Mouse (Mus musculus): ENCODE data around the gene Dlg5. TPM values are rescaled to one million over a fixed set of nuclear protein-coding genes. Genes with fewer than 3 reads are reported as not detected.

The Dlg5 gene
- polyA plus RNA-seq, 1 experiment from 2014 or later: 5.2 TPM

GRCm38 (mm10) chr14:24206736-24207359 lies 38.9 kb downstream of the Dlg5 start:
- 32% methylated on average over 12 of the region's 12 CpGs for WGBS
- Histone ChIP-seq H3K9ac (ENCODE audit: low read length) (peak overlapping the region; percentile 18; the same call in 1 of the 2 replicates), H3K4me3 (ENCODE audit: low read length) (no peak overlapping the region), H3K27ac (ENCODE audit: low read length) (no peak overlapping the region), H3K36me3 (ENCODE audit: control insufficient read depth, insufficient read depth) (no peaks in the 10 kb centered on the region), H3K4me1 (ENCODE audit: control insufficient read depth, insufficient read depth, low read length) (peaks cover 36% of the 10 kb centered on the region), H3K9me3 (replicated peaks; ENCODE audit: control insufficient read depth, low read length) (no peaks in the 10 kb centered on the region), H3K4me2 (ENCODE audit: low read depth, low read length) (peak overlapping the region; percentile 1; the same call in 1 of the 2 replicates), H3K27me3 (ENCODE audit: control insufficient read depth, insufficient read depth, low read length) (no peaks in the 10 kb centered on the region)
- ATAC-seq (replicated peaks; ENCODE audit: extremely low read depth, insufficient read depth, low FRiP score): peak; percentile 42

- Histone ChIP-seq H3K4me1 (ENCODE audit: control insufficient read depth, insufficient read depth, low read length) (peaks cover 34% of the 10 kb centered on the region), H3K9ac (ENCODE audit: low read length) (no peak overlapping the region), H3K4me2 (ENCODE audit: low read depth, low read length) (no peak overlapping the region), H3K27me3 (ENCODE audit: control insufficient read depth, insufficient read depth, low read length) (no peaks in the 10 kb centered on the region), H3K9me3 (replicated peaks; ENCODE audit: control insufficient read depth, low read length) (no peaks in the 10 kb centered on the region), H3K4me3 (ENCODE audit: low read length) (no peak overlapping the region), H3K27ac (ENCODE audit: low read length) (no peak overlapping the region), H3K36me3 (ENCODE audit: control insufficient read depth, insufficient read depth) (no peaks in the 10 kb centered on the region)
- 20% methylated on average over 9 of the region's 9 CpGs for WGBS
- ATAC-seq (replicated peaks; ENCODE audit: extremely low read depth, insufficient read depth, low FRiP score): 0 out of 2 replicates have a peak, but pooled peaks have one; percentile 3
These were observed 39.4 kb downstream of the Dlg5 start for GRCm38 (mm10) chr14:24206314-24206713.

- H3K4me2 ChIP-seq (ENCODE audit: low read depth, low read length): no peak overlapping the region
- H3K9me3 ChIP-seq (replicated peaks; ENCODE audit: control insufficient read depth, low read length): no peaks in the 10 kb centered on the region
- no peaks in the 10 kb centered on the region for H3K27me3 ChIP-seq (ENCODE audit: control insufficient read depth, insufficient read depth, low read length)
- ATAC-seq (replicated peaks; ENCODE audit: extremely low read depth, insufficient read depth, low FRiP score): no peak
- no peak overlapping the region for H3K27ac ChIP-seq (ENCODE audit: low read length)
- H3K9ac ChIP-seq (ENCODE audit: low read length): no peak overlapping the region
- H3K4me3 ChIP-seq (ENCODE audit: low read length): no peak overlapping the region
- peaks cover 32% of the 10 kb centered on the region for H3K4me1 ChIP-seq (ENCODE audit: control insufficient read depth, insufficient read depth, low read length)
- 37% methylated on average over 6 of the region's 6 CpGs for WGBS
- H3K36me3 ChIP-seq (ENCODE audit: control insufficient read depth, insufficient read depth): no peaks in the 10 kb centered on the region
These were observed 40.3 kb downstream of the Dlg5 start for GRCm38 (mm10) chr14:24205281-24205871.

- Histone ChIP-seq H3K27ac (ENCODE audit: low read length) (no peak overlapping the region), H3K4me1 (ENCODE audit: control insufficient read depth, insufficient read depth, low read length) (peaks cover 40% of the 10 kb centered on the region)
These were observed 42.5 kb downstream of the Dlg5 start for GRCm38 (mm10) chr14:24203210-24203609.

GRCm38 (mm10) chr14:24200771-24201170 lies 44.9 kb downstream of the Dlg5 start:
- H3K27me3 ChIP-seq (ENCODE audit: control insufficient read depth, insufficient read depth, low read length): no peaks in the 10 kb centered on the region
- H3K9ac ChIP-seq (ENCODE audit: low read length): no peak overlapping the region
- H3K36me3 ChIP-seq (ENCODE audit: control insufficient read depth, insufficient read depth): no peaks in the 10 kb centered on the region
- no peak for ATAC-seq (replicated peaks; ENCODE audit: extremely low read depth, insufficient read depth, low FRiP score)
- 97% methylated on average over 2 of the region's 2 CpGs for WGBS
- no peak overlapping the region for H3K27ac ChIP-seq (ENCODE audit: low read length)
- H3K4me1 ChIP-seq (ENCODE audit: control insufficient read depth, insufficient read depth, low read length): peaks cover 25% of the 10 kb centered on the region
- H3K9me3 ChIP-seq (replicated peaks; ENCODE audit: control insufficient read depth, low read length): no peaks in the 10 kb centered on the region
- no peak overlapping the region for H3K4me2 ChIP-seq (ENCODE audit: low read depth, low read length)
- no peak overlapping the region for H3K4me3 ChIP-seq (ENCODE audit: low read length)

More at GRCm38 (mm10) chr14:24203210-24203609, 42.5 kb downstream of the Dlg5 start:
- no peak overlapping the region for H3K4me3 ChIP-seq (ENCODE audit: low read length)
- H3K36me3 ChIP-seq (ENCODE audit: control insufficient read depth, insufficient read depth): no peaks in the 10 kb centered on the region
- 90% methylated on average over 8 of the region's 8 CpGs for WGBS
- no peak overlapping the region for H3K4me2 ChIP-seq (ENCODE audit: low read depth, low read length)
- ATAC-seq (replicated peaks; ENCODE audit: extremely low read depth, insufficient read depth, low FRiP score): no peak
- H3K9ac ChIP-seq (ENCODE audit: low read length): no peak overlapping the region
- H3K27me3 ChIP-seq (ENCODE audit: control insufficient read depth, insufficient read depth, low read length): no peaks in the 10 kb centered on the region
- no peaks in the 10 kb centered on the region for H3K9me3 ChIP-seq (replicated peaks; ENCODE audit: control insufficient read depth, low read length)

GRCm38 (mm10) chr14:24199732-24200131 lies 46.0 kb downstream of the Dlg5 start:
- WGBS: 43% methylated on average over 6 of the region's 6 CpGs
- H3K4me1 ChIP-seq (ENCODE audit: control insufficient read depth, insufficient read depth, low read length): peaks cover 21% of the 10 kb centered on the region
- H3K27ac ChIP-seq (ENCODE audit: low read length): no peak overlapping the region; the same call in 1 of the 2 replicates
- no peak overlapping the region for H3K4me3 ChIP-seq (ENCODE audit: low read length)
- no peak overlapping the region for H3K9ac ChIP-seq (ENCODE audit: low read length)
- H3K9me3 ChIP-seq (replicated peaks; ENCODE audit: control insufficient read depth, low read length): no peaks in the 10 kb centered on the region
- ATAC-seq (replicated peaks; ENCODE audit: extremely low read depth, insufficient read depth, low FRiP score): peak; percentile 53; the same call in 1 of the 2 replicates
- no peak overlapping the region for H3K4me2 ChIP-seq (ENCODE audit: low read depth, low read length)
- no peaks in the 10 kb centered on the region for H3K36me3 ChIP-seq (ENCODE audit: control insufficient read depth, insufficient read depth)
- H3K27me3 ChIP-seq (ENCODE audit: control insufficient read depth, insufficient read depth, low read length): no peaks in the 10 kb centered on the region

GRCm38 (mm10) chr14:24197865-24198264 lies 47.9 kb downstream of the Dlg5 start:
- Histone ChIP-seq H3K9me3 (replicated peaks; ENCODE audit: control insufficient read depth, low read length) (no peaks in the 10 kb centered on the region), H3K4me3 (ENCODE audit: low read length) (no peak overlapping the region), H3K27me3 (ENCODE audit: control insufficient read depth, insufficient read depth, low read length) (no peaks in the 10 kb centered on the region), H3K27ac (ENCODE audit: low read length) (no peak overlapping the region), H3K9ac (ENCODE audit: low read length) (no peak overlapping the region), H3K4me1 (ENCODE audit: control insufficient read depth, insufficient read depth, low read length) (peaks cover 18% of the 10 kb centered on the region), H3K4me2 (ENCODE audit: low read depth, low read length) (no peak overlapping the region), H3K36me3 (ENCODE audit: control insufficient read depth, insufficient read depth) (no peaks in the 10 kb centered on the region)
- ATAC-seq (replicated peaks; ENCODE audit: extremely low read depth, insufficient read depth, low FRiP score): no peak
- WGBS: 73% methylated on average over 5 of the region's 5 CpGs

- 72% methylated on average over 6 of the region's 6 CpGs for WGBS
- Histone ChIP-seq H3K4me2 (ENCODE audit: low read depth, low read length) (no peak overlapping the region), H3K9me3 (replicated peaks; ENCODE audit: control insufficient read depth, low read length) (no peaks in the 10 kb centered on the region), H3K4me3 (ENCODE audit: low read length) (no peak overlapping the region), H3K36me3 (ENCODE audit: control insufficient read depth, insufficient read depth) (no peaks in the 10 kb centered on the region), H3K27me3 (ENCODE audit: control insufficient read depth, insufficient read depth, low read length) (no peaks in the 10 kb centered on the region), H3K4me1 (ENCODE audit: control insufficient read depth, insufficient read depth, low read length) (peaks cover 18% of the 10 kb centered on the region), H3K27ac (ENCODE audit: low read length) (0 out of 2 replicates have a peak overlapping the region, but pooled peaks have one; percentile 4), H3K9ac (ENCODE audit: low read length) (no peak overlapping the region)
- ATAC-seq (replicated peaks; ENCODE audit: extremely low read depth, insufficient read depth, low FRiP score): no peak
These were observed 48.8 kb downstream of the Dlg5 start for GRCm38 (mm10) chr14:24196947-24197346.

GRCm38 (mm10) chr14:24190131-24190530 lies 55.6 kb downstream of the Dlg5 start:
- H3K27me3 ChIP-seq (ENCODE audit: control insufficient read depth, insufficient read depth, low read length): no peaks in the 10 kb centered on the region
- no peak overlapping the region for H3K4me2 ChIP-seq (ENCODE audit: low read depth, low read length)
- H3K36me3 ChIP-seq (ENCODE audit: control insufficient read depth, insufficient read depth): peaks cover 3% of the 10 kb centered on the region
- WGBS: 88% methylated on average over 13 of the region's 13 CpGs
- H3K9ac ChIP-seq (ENCODE audit: low read length): no peak overlapping the region
- peaks cover 4% of the 10 kb centered on the region; the same call in 1 of the 2 replicates for H3K4me1 ChIP-seq (ENCODE audit: control insufficient read depth, insufficient read depth, low read length)
- H3K9me3 ChIP-seq (replicated peaks; ENCODE audit: control insufficient read depth, low read length): no peaks in the 10 kb centered on the region
- ATAC-seq (replicated peaks; ENCODE audit: extremely low read depth, insufficient read depth, low FRiP score): no peak
- no peak overlapping the region for H3K4me3 ChIP-seq (ENCODE audit: low read length)
- H3K27ac ChIP-seq (ENCODE audit: low read length): no peak overlapping the region

All from heart, embryonic 16.5 days (tissue).